Mouse (Mus musculus) megakaryocyte, embryonic 14.5 days (primary cell): ENCODE results near the gene Galnt2. TPM values are rescaled to one million over a fixed set of nuclear protein-coding genes. Genes with fewer than 3 reads are reported as not detected.

Source experiments
- H3K27me3 ChIP-seq: replicated peaks from 2 replicates; pipeline ENCODE3; 2012; ENCODE audit warnings: inconsistent platforms
- H3K36me3 ChIP-seq: replicated peaks from 2 replicates; pipeline ENCODE3; 2012; ENCODE audit warnings: low read length, inconsistent platforms, mixed read lengths
- H3K4me1 ChIP-seq: 2 replicates; pipeline ENCODE4 v1.6.1; 2012; ENCODE audit warnings: inconsistent platforms
- H3K4me3 ChIP-seq: replicated peaks from 2 replicates; pipeline ENCODE3; 2012; ENCODE audit warnings: moderate library complexity, mild to moderate bottlenecking, inconsistent platforms
- H3K9me3 ChIP-seq: 2 replicates; pipeline ENCODE4 v1.6.1; 2012; ENCODE audit warnings: inconsistent platforms
- FLI1 ChIP-seq: IDR thresholded peaks from 2 replicates; pipeline ENCODE4 v1.6.1; 2012; ENCODE audit warnings: low read length, inconsistent platforms, mixed read lengths
- GATA1 ChIP-seq: IDR thresholded peaks from 3 replicates; pipeline ENCODE4 v1.6.1; 2012; ENCODE audit warnings: mixed read lengths, low read length, inconsistent platforms, borderline replicate concordance
- polyA plus RNA-seq: library from polyadenylated mRNA; stranded (reverse); fragments of >175 nt; gene quantifications from 2 replicates; pipeline ENCODE4 v1.2.3, GENCODE M21; 2012; ENCODE audit warnings: low replicate concordance; ENCODE audit not compliant: insufficient read depth

The Galnt2 gene
- polyA plus RNA-seq, result 55.0 and 143 TPM in 2 replicates

GRCm38 (mm10) chr8:124231176-124231484 lies at the start of gene Galnt2:
Gene Galnt2, plus strand, starts transcription at chr8:124231391.
- Histone ChIP-seq H3K27me3 (no peaks in the 10 kb centered on the region), H3K4me3 (peak within 1 kb of the TSS; percentile 99)

GRCm38 (mm10) chr8:124181751-124182150 lies 49.4 kb upstream of the Galnt2 start:
- H3K4me3 ChIP-seq, result no peak overlapping the region

More at GRCm38 (mm10) chr8:124231176-124231484, at the start of gene Galnt2:
- Histone ChIP-seq H3K36me3 (peaks cover 32% of the 10 kb centered on the region), H3K9me3 (no peaks in the 10 kb centered on the region), H3K4me1 (peaks cover 89% of the 10 kb centered on the region)
- TF ChIP-seq FLI1 (no peak), GATA1 (no peak)

GRCm38 (mm10) chr8:124182224-124182623 lies 49.0 kb upstream of the Galnt2 start:
- TF ChIP-seq GATA1, result no peak
- TF ChIP-seq FLI1, result no peak
- peaks cover 61% of the 10 kb centered on the region for H3K27me3 ChIP-seq
- peaks cover 13% of the 10 kb centered on the region for H3K9me3 ChIP-seq
- H3K4me3 ChIP-seq, result no peak overlapping the region
- peaks cover 11% of the 10 kb centered on the region for H3K4me1 ChIP-seq
- no peaks in the 10 kb centered on the region for H3K36me3 ChIP-seq

More at GRCm38 (mm10) chr8:124181751-124182150, 49.4 kb upstream of the Galnt2 start:
- H3K9me3 ChIP-seq, result peaks cover 17% of the 10 kb centered on the region
- TF ChIP-seq GATA1 (no peak), FLI1 (no peak)
- no peaks in the 10 kb centered on the region for H3K36me3 ChIP-seq
- H3K4me1 ChIP-seq, result peaks cover 11% of the 10 kb centered on the region
- peaks cover 59% of the 10 kb centered on the region for H3K27me3 ChIP-seq

GRCm38 (mm10) chr8:124184078-124184477 lies 47.1 kb upstream of the Galnt2 start:
- Histone ChIP-seq H3K4me3 (no peak overlapping the region), H3K4me1 (peaks cover 17% of the 10 kb centered on the region), H3K27me3 (peaks cover 66% of the 10 kb centered on the region), H3K9me3 (no peaks in the 10 kb centered on the region), H3K36me3 (no peaks in the 10 kb centered on the region)
- TF ChIP-seq FLI1, result no peak
- no peak for TF ChIP-seq GATA1

- Histone ChIP-seq H3K9me3 (no peaks in the 10 kb centered on the region), H3K4me1 (peaks cover 20% of the 10 kb centered on the region), H3K4me3 (no peak overlapping the region)
These were observed 46.7 kb upstream of the Galnt2 start for GRCm38 (mm10) chr8:124184507-124184906.

GRCm38 (mm10) chr8:124185081-124185480 lies 46.1 kb upstream of the Galnt2 start:
- Histone ChIP-seq H3K9me3 (no peaks in the 10 kb centered on the region), H3K4me1 (peaks cover 20% of the 10 kb centered on the region), H3K36me3 (no peaks in the 10 kb centered on the region), H3K27me3 (peaks cover 63% of the 10 kb centered on the region), H3K4me3 (no peak overlapping the region)
- TF ChIP-seq GATA1, result no peak

More at GRCm38 (mm10) chr8:124184507-124184906, 46.7 kb upstream of the Galnt2 start:
- TF ChIP-seq GATA1 (no peak), FLI1 (no peak)
- no peaks in the 10 kb centered on the region for H3K36me3 ChIP-seq
- H3K27me3 ChIP-seq, result peaks cover 65% of the 10 kb centered on the region

- peaks cover 9% of the 10 kb centered on the region for H3K9me3 ChIP-seq
These were observed 40.8 kb upstream of the Galnt2 start for GRCm38 (mm10) chr8:124190388-124190787.

GRCm38 (mm10) chr8:124192242-124192641 lies 38.9 kb upstream of the Galnt2 start:
- H3K36me3 ChIP-seq, result no peaks in the 10 kb centered on the region
- no peak overlapping the region for H3K4me3 ChIP-seq
- H3K9me3 ChIP-seq, result peaks cover 10% of the 10 kb centered on the region
- TF ChIP-seq GATA1, result no peak
- no peak for TF ChIP-seq FLI1
- peaks cover 44% of the 10 kb centered on the region for H3K4me1 ChIP-seq
- peaks cover 67% of the 10 kb centered on the region for H3K27me3 ChIP-seq

More at GRCm38 (mm10) chr8:124190388-124190787, 40.8 kb upstream of the Galnt2 start:
- peaks cover 68% of the 10 kb centered on the region for H3K27me3 ChIP-seq
- peaks cover 26% of the 10 kb centered on the region for H3K4me1 ChIP-seq
- no peak for TF ChIP-seq FLI1
- no peak for TF ChIP-seq GATA1
- H3K36me3 ChIP-seq, result no peaks in the 10 kb centered on the region
- no peak overlapping the region for H3K4me3 ChIP-seq

- H3K36me3 ChIP-seq, result no peaks in the 10 kb centered on the region
- H3K4me3 ChIP-seq, result no peak overlapping the region
- H3K27me3 ChIP-seq, result peaks cover 74% of the 10 kb centered on the region
- peaks cover 18% of the 10 kb centered on the region for H3K9me3 ChIP-seq
- peaks cover 49% of the 10 kb centered on the region for H3K4me1 ChIP-seq
- TF ChIP-seq GATA1 (no peak), FLI1 (no peak)
These were observed 38.2 kb upstream of the Galnt2 start for GRCm38 (mm10) chr8:124192976-124193375.

GRCm38 (mm10) chr8:124193992-124194391 lies 37.2 kb upstream of the Galnt2 start:
- no peak for TF ChIP-seq FLI1
- no peak for TF ChIP-seq GATA1
- peaks cover 43% of the 10 kb centered on the region for H3K4me1 ChIP-seq
- H3K4me3 ChIP-seq, result no peak overlapping the region

GRCm38 (mm10) chr8:124196195-124196594 lies 35.0 kb upstream of the Galnt2 start:
- Histone ChIP-seq H3K36me3 (no peaks in the 10 kb centered on the region), H3K4me3 (peak overlapping the region; percentile 52), H3K9me3 (peaks cover 21% of the 10 kb centered on the region), H3K4me1 (peaks cover 35% of the 10 kb centered on the region), H3K27me3 (peaks cover 80% of the 10 kb centered on the region)
- TF ChIP-seq FLI1 (no peak), GATA1 (no peak)

More at GRCm38 (mm10) chr8:124193992-124194391, 37.2 kb upstream of the Galnt2 start:
- Histone ChIP-seq H3K9me3 (peaks cover 21% of the 10 kb centered on the region), H3K36me3 (no peaks in the 10 kb centered on the region), H3K27me3 (peaks cover 79% of the 10 kb centered on the region)
